Mouse (Mus musculus): Measurements from ENCODE around the gene Ublcp1. TPM values are rescaled to one million over a fixed set of nuclear protein-coding genes. Genes with fewer than 3 reads are reported as not detected.

The Ublcp1 gene
- polyA plus RNA-seq, 1 experiment from 2014 or later = 68.6 TPM

DNA sequence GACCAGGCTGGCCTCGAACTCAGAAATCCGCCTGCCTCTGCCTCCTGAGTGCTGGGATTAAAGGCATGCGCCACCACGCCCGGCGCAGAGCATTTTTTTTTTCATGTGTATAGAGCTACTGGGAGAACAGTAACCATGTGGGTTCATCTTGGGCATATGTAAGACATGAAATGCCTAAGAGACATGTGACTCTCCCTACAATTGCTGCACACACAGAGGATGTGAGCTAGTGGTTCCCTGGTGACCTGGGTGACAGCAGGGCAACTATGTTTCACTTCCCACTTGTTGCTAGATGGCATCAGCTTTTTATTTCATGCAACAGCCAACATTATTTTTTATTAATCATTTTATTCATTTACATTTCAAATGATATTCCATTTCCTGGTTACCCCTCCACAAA lies 32.5 kb downstream of the Ublcp1 start:
- Histone ChIP-seq H3K36me3 (ENCODE audit: insufficient read depth) (no peaks in the 10 kb centered on the region), H3K4me2 (no peak overlapping the region), H3K9ac (no peak overlapping the region), H3K4me1 (ENCODE audit: insufficient read depth) (no peaks in the 10 kb centered on the region), H3K27me3 (ENCODE audit: insufficient read depth, low read length) (no peaks in the 10 kb centered on the region), H3K4me3 (ENCODE audit: low read depth, low read length) (no peak overlapping the region), H3K27ac (ENCODE audit: low read depth) (no peak overlapping the region), H3K9me3 (ENCODE audit: low read depth, low read length) (no peaks in the 10 kb centered on the region)
- no peak for DNase-seq
- 88% methylated on average over 6 of the region's 6 CpGs for WGBS
- TF ChIP-seq CTCF (IDR thresholded peaks at IDR 0.05; ENCODE audit: low read depth) = no peak
- no peak for ATAC-seq (ENCODE audit: insufficient read depth)

GRCm38 (mm10) chr11:44430036-44430435 lies 40.3 kb downstream of the Ublcp1 start:
- WGBS = 77% methylated on average over 3 of the region's 3 CpGs
- Histone ChIP-seq H3K36me3 (ENCODE audit: insufficient read depth) (no peaks in the 10 kb centered on the region), H3K9me3 (ENCODE audit: low read depth, low read length) (no peaks in the 10 kb centered on the region), H3K4me3 (ENCODE audit: low read depth, low read length) (no peak overlapping the region), H3K4me1 (ENCODE audit: insufficient read depth) (no peaks in the 10 kb centered on the region), H3K27ac (ENCODE audit: low read depth) (no peak overlapping the region), H3K9ac (no peak overlapping the region), H3K4me2 (no peak overlapping the region), H3K27me3 (ENCODE audit: insufficient read depth, low read length) (no peaks in the 10 kb centered on the region)
- no peak for ATAC-seq (ENCODE audit: insufficient read depth)
- DNase-seq = no peak
- TF ChIP-seq CTCF (IDR thresholded peaks at IDR 0.05; ENCODE audit: low read depth) = no peak

DNA sequence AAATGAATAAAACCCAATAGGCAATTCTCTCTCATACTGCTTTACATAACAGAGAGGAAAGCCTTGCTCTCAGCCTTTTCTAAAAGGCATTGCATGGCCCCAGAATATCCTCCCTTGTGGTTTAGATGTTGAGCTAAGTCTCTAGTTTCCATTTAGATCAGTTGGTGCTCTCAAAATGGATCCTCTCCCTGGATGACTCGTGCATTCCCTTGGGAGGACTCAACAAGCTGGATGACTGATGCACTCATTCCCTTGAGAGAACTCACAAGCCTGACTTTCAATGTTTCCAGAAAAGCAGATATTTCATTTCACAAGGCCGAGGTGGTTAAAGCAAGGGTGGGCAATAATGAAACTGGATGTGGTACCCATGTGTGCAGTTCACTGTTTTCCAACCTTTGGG lies 42.3 kb downstream of the Ublcp1 start:
- Histone ChIP-seq H3K4me3 (ENCODE audit: low read depth, low read length) (no peak overlapping the region), H3K9ac (no peak overlapping the region), H3K9me3 (ENCODE audit: low read depth, low read length) (no peaks in the 10 kb centered on the region), H3K27me3 (ENCODE audit: insufficient read depth, low read length) (no peaks in the 10 kb centered on the region), H3K36me3 (ENCODE audit: insufficient read depth) (no peaks in the 10 kb centered on the region), H3K27ac (ENCODE audit: low read depth) (no peak overlapping the region), H3K4me1 (ENCODE audit: insufficient read depth) (no peaks in the 10 kb centered on the region), H3K4me2 (no peak overlapping the region)
- no peak for TF ChIP-seq CTCF (IDR thresholded peaks at IDR 0.05; ENCODE audit: low read depth)
- DNase-seq (no peak), ATAC-seq (ENCODE audit: insufficient read depth) (no peak)
- 72% methylated on average over 2 of the region's 2 CpGs for WGBS

DNA sequence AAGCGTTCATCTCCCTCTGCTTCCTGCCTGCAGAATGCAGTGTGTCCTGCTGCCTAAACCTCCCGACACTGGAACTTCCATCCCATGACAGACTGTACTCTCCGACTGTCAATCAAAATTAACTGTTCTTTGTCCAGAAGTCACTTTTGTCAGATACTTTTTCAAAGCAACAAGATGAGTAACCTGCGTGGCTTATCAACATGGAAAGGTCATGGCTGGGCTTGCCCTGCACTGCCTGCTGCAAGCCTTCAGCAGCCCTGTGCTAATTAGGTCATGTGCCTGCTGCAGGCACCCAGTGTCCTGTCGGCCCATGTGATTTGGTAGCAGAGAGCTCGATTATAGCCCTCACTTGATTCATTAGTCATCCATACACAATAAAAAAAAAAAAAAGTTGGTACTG lies 44.7 kb downstream of the Ublcp1 start:
- Histone ChIP-seq H3K27me3 (ENCODE audit: insufficient read depth, low read length) (no peaks in the 10 kb centered on the region), H3K9ac (no peak overlapping the region), H3K36me3 (ENCODE audit: insufficient read depth) (no peaks in the 10 kb centered on the region), H3K4me1 (ENCODE audit: insufficient read depth) (no peaks in the 10 kb centered on the region), H3K4me2 (no peak overlapping the region), H3K4me3 (ENCODE audit: low read depth, low read length) (no peak overlapping the region), H3K27ac (ENCODE audit: low read depth) (no peak overlapping the region), H3K9me3 (ENCODE audit: low read depth, low read length) (no peaks in the 10 kb centered on the region)
- ATAC-seq (ENCODE audit: insufficient read depth) (no peak), DNase-seq (no peak)
- WGBS = 65% methylated on average over 6 of the region's 6 CpGs
- no peak for TF ChIP-seq CTCF (IDR thresholded peaks at IDR 0.05; ENCODE audit: low read depth)

GRCm38 (mm10) chr11:44425006-44425405 lies 45.3 kb downstream of the Ublcp1 start:
- ATAC-seq (ENCODE audit: insufficient read depth) (no peak), DNase-seq (no peak)
- H3K9me3 ChIP-seq (ENCODE audit: low read depth, low read length) = no peaks in the 10 kb centered on the region
- H3K27me3 ChIP-seq (ENCODE audit: insufficient read depth, low read length) = no peaks in the 10 kb centered on the region
- H3K4me3 ChIP-seq (ENCODE audit: low read depth, low read length) = no peak overlapping the region
- H3K4me2 ChIP-seq = no peak overlapping the region
- H3K9ac ChIP-seq = no peak overlapping the region
- H3K36me3 ChIP-seq (ENCODE audit: insufficient read depth) = no peaks in the 10 kb centered on the region
- WGBS = 77% methylated on average over 8 of the region's 8 CpGs
- H3K4me1 ChIP-seq (ENCODE audit: insufficient read depth) = no peaks in the 10 kb centered on the region
- no peak for TF ChIP-seq CTCF (IDR thresholded peaks at IDR 0.05; ENCODE audit: low read depth)
- H3K27ac ChIP-seq (ENCODE audit: low read depth) = no peak overlapping the region

DNA sequence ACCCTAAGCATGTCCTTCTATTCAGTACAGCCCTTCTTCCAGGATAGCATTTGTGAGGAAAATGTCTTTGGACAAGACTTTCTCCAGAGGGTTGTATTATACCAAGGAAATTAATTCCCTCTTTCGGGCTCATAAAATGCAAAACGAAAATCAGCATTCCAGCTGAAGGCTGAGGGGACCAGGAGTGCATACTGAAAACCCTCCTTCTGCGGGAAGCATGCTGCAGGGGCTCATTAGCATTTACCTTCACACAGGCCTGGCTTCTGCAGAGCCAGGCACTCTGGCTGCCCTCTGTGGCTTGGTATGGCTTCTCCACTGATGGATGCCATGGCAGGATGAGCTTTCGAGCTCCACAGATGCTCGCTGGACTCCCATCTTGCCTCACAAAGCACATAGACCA lies 46.3 kb downstream of the Ublcp1 start:
- Histone ChIP-seq H3K9ac (no peak overlapping the region), H3K4me1 (ENCODE audit: insufficient read depth) (no peaks in the 10 kb centered on the region), H3K4me2 (no peak overlapping the region), H3K27ac (ENCODE audit: low read depth) (no peak overlapping the region), H3K9me3 (ENCODE audit: low read depth, low read length) (no peaks in the 10 kb centered on the region), H3K4me3 (ENCODE audit: low read depth, low read length) (no peak overlapping the region), H3K36me3 (ENCODE audit: insufficient read depth) (no peaks in the 10 kb centered on the region), H3K27me3 (ENCODE audit: insufficient read depth, low read length) (no peaks in the 10 kb centered on the region)
- no peak for ATAC-seq (ENCODE audit: insufficient read depth)
- DNase-seq = no peak
- 63% methylated on average over 5 of the region's 5 CpGs for WGBS
- TF ChIP-seq CTCF (IDR thresholded peaks at IDR 0.05; ENCODE audit: low read depth) = no peak

- ATAC-seq (ENCODE audit: insufficient read depth) = no peak
- Histone ChIP-seq H3K4me2 (no peak overlapping the region), H3K9ac (no peak overlapping the region), H3K27ac (ENCODE audit: low read depth) (no peak overlapping the region), H3K36me3 (ENCODE audit: insufficient read depth) (no peaks in the 10 kb centered on the region), H3K4me3 (ENCODE audit: low read depth, low read length) (no peak overlapping the region), H3K9me3 (ENCODE audit: low read depth, low read length) (no peaks in the 10 kb centered on the region), H3K4me1 (ENCODE audit: insufficient read depth) (no peaks in the 10 kb centered on the region), H3K27me3 (ENCODE audit: insufficient read depth, low read length) (no peaks in the 10 kb centered on the region)
- no peak for TF ChIP-seq CTCF (IDR thresholded peaks at IDR 0.05; ENCODE audit: low read depth)
- no peak for DNase-seq
- WGBS = 31% methylated on average over 6 of the region's 6 CpGs
These were observed 47.0 kb downstream of the Ublcp1 start for GRCm38 (mm10) chr11:44423261-44423660.

Measured in lung, embryonic 14.5 days (tissue).